Mouse (Mus musculus) forebrain, embryonic 13.5 days (tissue): ENCODE data around the gene Phf11a. TPM values are rescaled to one million over a fixed set of nuclear protein-coding genes. Genes with fewer than 3 reads are reported as not detected.
"Not testable (repeated sequence)": the region's sequence is repeated elsewhere in the genome, so short reads cannot be mapped to it uniquely, and the experiment has no call there.

Experiments used
- ATAC-seq: fragments of 200-750 bp; cut with Nextera tagmentation; 2 replicates; pipeline ENCODE4 v1.8.0; 2017
- H3K27ac ChIP-seq: fragments of 300-500 bp; sonication (generic); 2 replicates; pipeline ENCODE4 v1.5.1; 2015; ENCODE audit warnings: inconsistent platforms, mild to moderate bottlenecking, moderate library complexity
- H3K27me3 ChIP-seq: fragments of 300-500 bp; sonication (generic); 2 replicates; pipeline ENCODE4 v1.6.1; 2015; ENCODE audit warnings: mild to moderate bottlenecking, inconsistent platforms
- H3K36me3 ChIP-seq: fragments of 300-500 bp; sonication (generic); 2 replicates; pipeline ENCODE4 v1.6.1; 2015; ENCODE audit warnings: mild to moderate bottlenecking, inconsistent platforms; ENCODE audit not compliant: poor library complexity, severe bottlenecking
- H3K4me1 ChIP-seq: fragments of 300-500 bp; sonication (generic); 2 replicates; pipeline ENCODE4 v1.6.1; 2015; ENCODE audit warnings: inconsistent platforms
- H3K4me2 ChIP-seq: fragments of 300-500 bp; sonication (generic); 2 replicates; pipeline ENCODE4 v1.6.1; 2015; ENCODE audit warnings: inconsistent platforms, mild to moderate bottlenecking, moderate library complexity
- H3K4me3 ChIP-seq: fragments of 300-500 bp; sonication (generic); 2 replicates; pipeline ENCODE4 v1.5.1; 2015; ENCODE audit warnings: mild to moderate bottlenecking, inconsistent platforms
- H3K9ac ChIP-seq: fragments of 300-500 bp; sonication (generic); 2 replicates; pipeline ENCODE4 v1.6.1; 2015; ENCODE audit warnings: mild to moderate bottlenecking, inconsistent platforms
- H3K9me3 ChIP-seq: fragments of 300-500 bp; sonication (generic); replicated peaks from 2 replicates; pipeline ENCODE4 v1.6.1; 2016; ENCODE audit warnings: inconsistent platforms
- WGBS: fragments of 180-500 bp; shearing (Covaris S2); methylation state at CpG from one replicate; pipeline ENCODE4 v1.1.7; 2015; 5-methylcytosine and 5-hydroxymethylcytosine counted together
- polyA plus RNA-seq: library from polyadenylated mRNA; unstranded; fragments of >200 nt; fragmentation: Nextera tagmentation; extraction: Ambion mirVana; gene quantifications from 2 replicates; pipeline ENCODE4 v1.2.1, GENCODE M21; 2015

The Phf11a gene
- not detected in 2 replicates for polyA plus RNA-seq

- not testable (repeated sequence) for H3K4me3 ChIP-seq, H3K36me3 ChIP-seq, H3K4me1 ChIP-seq, H3K9ac ChIP-seq, H3K27me3 ChIP-seq, H3K27ac ChIP-seq, H3K9me3 ChIP-seq, H3K4me2 ChIP-seq, ATAC-seq
- WGBS: 74% methylated on average over 1 of the region's 1 CpGs
Observed at GRCm38 (mm10) chr14:59297391-59297790, at the start of gene Phf11a. Gene Phf11a (minus strand): TSS chr14:59297522.

- not testable (repeated sequence) for H3K36me3 ChIP-seq, H3K9me3 ChIP-seq, H3K9ac ChIP-seq, H3K27ac ChIP-seq, H3K4me2 ChIP-seq, H3K4me1 ChIP-seq, ATAC-seq, H3K4me3 ChIP-seq, H3K27me3 ChIP-seq
- WGBS: 65% methylated on average over 1 of the region's 1 CpGs
Observed at GRCm38 (mm10) chr14:59341189-59341588, 43.9 kb upstream of the Phf11a start, which contains the start of gene Phf11b. Gene Phf11b (minus strand): TSS chr14:59341351.

- WGBS: 100% methylated on average over 1 of the region's 1 CpGs
- Histone ChIP-seq H3K9ac (no peak overlapping the region), H3K27me3 (no peaks in the 10 kb centered on the region), H3K4me1 (no peaks in the 10 kb centered on the region), H3K27ac (no peak overlapping the region), H3K36me3 (no peaks in the 10 kb centered on the region), H3K4me2 (no peak overlapping the region), H3K9me3 (no peaks in the 10 kb centered on the region), H3K4me3 (no peak overlapping the region)
- no peak for ATAC-seq
Observed at GRCm38 (mm10) chr14:59339541-59339940, 42.2 kb upstream of the Phf11a start.

GRCm38 (mm10) chr14:59336056-59336455 is 38.7 kb upstream of the Phf11a start:
- H3K4me2 ChIP-seq, H3K4me1 ChIP-seq, H3K36me3 ChIP-seq, H3K27me3 ChIP-seq, H3K4me3 ChIP-seq, H3K9me3 ChIP-seq, H3K9ac ChIP-seq, H3K27ac ChIP-seq, ATAC-seq: not testable (repeated sequence)
- 93% methylated on average over 3 of the region's 3 CpGs for WGBS

GRCm38 (mm10) chr14:59330499-59330898 is 33.2 kb upstream of the Phf11a start:
- H3K4me2 ChIP-seq, H3K27me3 ChIP-seq, H3K9me3 ChIP-seq, H3K4me3 ChIP-seq, H3K27ac ChIP-seq, H3K9ac ChIP-seq, ATAC-seq, H3K36me3 ChIP-seq, H3K4me1 ChIP-seq: not testable (repeated sequence)
- WGBS: 58% methylated on average over 3 of the region's 3 CpGs

- H3K27me3 ChIP-seq, H3K36me3 ChIP-seq, H3K9ac ChIP-seq, H3K4me2 ChIP-seq, H3K4me3 ChIP-seq, ATAC-seq, H3K4me1 ChIP-seq, H3K9me3 ChIP-seq, H3K27ac ChIP-seq: not testable (repeated sequence)
- 83% methylated on average over 6 of the region's 6 CpGs for WGBS
Observed at GRCm38 (mm10) chr14:59319970-59320369, 22.6 kb upstream of the Phf11a start.

- H3K27me3 ChIP-seq, H3K27ac ChIP-seq, H3K36me3 ChIP-seq, H3K4me2 ChIP-seq, H3K4me3 ChIP-seq, ATAC-seq, H3K9me3 ChIP-seq, H3K9ac ChIP-seq, H3K4me1 ChIP-seq: not testable (repeated sequence)
- 93% methylated on average over 3 of the region's 3 CpGs for WGBS
Observed at GRCm38 (mm10) chr14:59319036-59319435, 21.7 kb upstream of the Phf11a start.

GRCm38 (mm10) chr14:59291769-59292168 is 5.6 kb downstream of the Phf11a start:
- not testable (repeated sequence) for H3K4me2 ChIP-seq, H3K9me3 ChIP-seq, H3K4me1 ChIP-seq, H3K9ac ChIP-seq, H3K4me3 ChIP-seq, H3K27me3 ChIP-seq, ATAC-seq, H3K27ac ChIP-seq, H3K36me3 ChIP-seq

GRCm38 (mm10) chr14:59274961-59275360 is 22.4 kb downstream of the Phf11a start:
- not testable (repeated sequence) for H3K9me3 ChIP-seq, ATAC-seq, H3K4me1 ChIP-seq, H3K36me3 ChIP-seq, H3K27me3 ChIP-seq, H3K4me2 ChIP-seq, H3K27ac ChIP-seq, H3K9ac ChIP-seq, H3K4me3 ChIP-seq
- 93% methylated on average over 4 of the region's 4 CpGs for WGBS

GRCm38 (mm10) chr14:59260056-59260455 is 37.3 kb downstream of the Phf11a start, which contains the start of gene Gm6904:
Gene Gm6904 (minus strand): TSS chr14:59260216.
- H3K9ac ChIP-seq: no peak within 1 kb of the TSS
- no peaks in the 10 kb centered on the region for H3K4me1 ChIP-seq
- H3K4me3 ChIP-seq: no peak within 1 kb of the TSS
- no peaks in the 10 kb centered on the region for H3K36me3 ChIP-seq
- WGBS: 74% methylated on average over 3 of the region's 3 CpGs
- no peak within 1 kb of the TSS for H3K4me2 ChIP-seq
- no peaks in the 10 kb centered on the region for H3K27me3 ChIP-seq
- H3K9me3 ChIP-seq: no peaks in the 10 kb centered on the region
- no peak within 1 kb of the TSS for H3K27ac ChIP-seq
- no peak for ATAC-seq

- not testable (repeated sequence) for H3K27ac ChIP-seq, ATAC-seq, H3K4me3 ChIP-seq, H3K9me3 ChIP-seq, H3K9ac ChIP-seq, H3K4me1 ChIP-seq, H3K4me2 ChIP-seq, H3K36me3 ChIP-seq, H3K27me3 ChIP-seq
- WGBS: 96% methylated on average over 1 of the region's 1 CpGs
Observed at GRCm38 (mm10) chr14:59255861-59256260, 41.5 kb downstream of the Phf11a start.

GRCm38 (mm10) chr14:59250350-59250749 is 47.0 kb downstream of the Phf11a start:
- not testable (repeated sequence) for H3K36me3 ChIP-seq, H3K4me3 ChIP-seq, H3K9ac ChIP-seq, ATAC-seq, H3K27ac ChIP-seq, H3K4me1 ChIP-seq, H3K27me3 ChIP-seq, H3K4me2 ChIP-seq, H3K9me3 ChIP-seq
- 73% methylated on average over 5 of the region's 5 CpGs for WGBS

- WGBS: 95% methylated on average over 9 of the region's 9 CpGs
- H3K27me3 ChIP-seq: no peaks in the 10 kb centered on the region
- no peaks in the 10 kb centered on the region for H3K4me1 ChIP-seq
- H3K27ac ChIP-seq: no peak overlapping the region
- no peak overlapping the region for H3K9ac ChIP-seq
- H3K9me3 ChIP-seq: peaks cover 2% of the 10 kb centered on the region
- no peak for ATAC-seq
- peaks cover 96% of the 10 kb centered on the region for H3K36me3 ChIP-seq
- H3K4me3 ChIP-seq: no peak overlapping the region
- H3K4me2 ChIP-seq: no peak overlapping the region
Observed at GRCm38 (mm10) chr14:59233635-59234034, 63.7 kb downstream of the Phf11a start.
